Mouse (Mus musculus) left cerebral cortex, adult 9 months (tissue): ENCODE results near the gene Dgki.

Source experiments
- DNase-seq, 2 experiments: peaks; one replicate each; pipeline ENCODE4 v3.0.0; 2022; ENCODE audit warnings: low spot score in 2 of 2

The Dgki gene

DNA sequence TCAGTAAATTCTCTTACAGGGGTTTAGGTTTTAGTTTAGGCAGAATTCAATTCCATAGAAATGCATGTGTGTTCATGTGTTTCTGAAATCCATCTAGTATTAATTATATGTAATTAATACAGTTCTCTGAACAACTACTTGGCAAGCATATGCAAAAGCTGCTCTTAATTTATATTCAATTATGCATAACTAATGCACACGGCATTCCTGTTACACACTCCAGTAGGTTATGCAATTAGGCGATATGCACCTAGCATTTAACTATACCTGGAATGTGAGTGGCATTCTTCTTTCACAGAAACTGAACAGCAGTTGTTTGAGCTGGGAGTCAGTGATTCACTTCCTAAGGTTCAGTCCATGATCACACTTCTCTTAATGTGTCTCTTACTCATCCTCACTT is 370.2 kb downstream of the Dgki start:
- no peak for DNase-seq

DNA sequence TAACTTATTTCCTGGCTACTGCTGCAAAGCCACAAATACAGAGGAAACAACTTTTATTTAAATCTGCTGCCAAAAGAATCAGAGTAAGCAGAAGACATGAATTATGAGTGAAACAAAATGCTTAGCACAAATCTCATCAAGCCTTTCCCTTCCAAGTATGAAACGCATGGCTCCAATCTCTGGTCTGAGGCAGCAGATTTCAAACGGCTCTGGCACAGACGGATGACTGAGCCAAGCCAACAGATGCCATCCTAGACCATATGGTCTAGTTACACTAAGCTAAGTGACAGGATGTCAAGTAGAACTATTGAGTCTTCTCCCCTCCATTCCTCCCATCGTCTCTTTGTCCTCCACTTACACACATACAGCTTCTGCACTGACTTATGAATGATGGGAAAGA is 373.5 kb downstream of the Dgki start:
- no peak for DNase-seq

DNA sequence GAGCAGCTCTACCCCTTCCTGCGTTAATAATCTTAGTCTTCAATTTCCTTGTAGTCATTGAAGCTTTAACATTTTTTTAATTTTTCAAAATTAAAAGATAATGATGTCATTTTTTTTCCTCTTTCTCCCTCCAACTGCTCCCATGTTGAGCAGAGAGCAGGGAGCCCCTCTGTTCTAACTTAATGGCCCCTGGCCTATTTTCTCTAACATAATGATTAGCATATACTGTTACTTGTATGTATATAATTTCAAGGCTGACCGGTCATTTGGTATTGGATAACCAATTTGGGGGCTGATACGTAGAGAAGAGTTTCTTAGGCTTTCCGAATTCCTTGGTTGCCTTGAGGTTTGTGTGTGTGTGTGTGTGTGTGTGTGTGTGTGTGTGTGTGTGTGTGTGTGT is 378.0 kb downstream of the Dgki start:
- DNase-seq = no peak

DNA sequence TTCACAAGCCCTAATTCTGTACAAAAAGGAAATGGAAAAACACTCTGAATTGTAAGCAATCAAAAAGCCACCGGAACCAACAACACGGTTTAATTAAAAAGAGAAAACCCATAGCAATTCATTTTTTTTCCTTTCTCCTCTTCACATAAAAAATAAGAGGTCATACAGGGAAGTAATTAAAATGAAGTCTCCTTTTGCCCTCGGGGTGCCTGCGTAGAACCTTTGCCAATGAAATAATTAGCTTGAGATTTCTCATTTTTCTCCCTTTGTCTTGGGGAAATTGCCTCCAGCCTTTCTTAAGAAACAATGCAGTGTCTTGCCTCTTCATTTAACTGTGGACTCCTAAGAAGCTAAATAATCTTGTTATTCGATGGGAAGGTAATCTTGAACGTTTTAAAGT is 388.4 kb downstream of the Dgki start:
- no peak for DNase-seq

DNA sequence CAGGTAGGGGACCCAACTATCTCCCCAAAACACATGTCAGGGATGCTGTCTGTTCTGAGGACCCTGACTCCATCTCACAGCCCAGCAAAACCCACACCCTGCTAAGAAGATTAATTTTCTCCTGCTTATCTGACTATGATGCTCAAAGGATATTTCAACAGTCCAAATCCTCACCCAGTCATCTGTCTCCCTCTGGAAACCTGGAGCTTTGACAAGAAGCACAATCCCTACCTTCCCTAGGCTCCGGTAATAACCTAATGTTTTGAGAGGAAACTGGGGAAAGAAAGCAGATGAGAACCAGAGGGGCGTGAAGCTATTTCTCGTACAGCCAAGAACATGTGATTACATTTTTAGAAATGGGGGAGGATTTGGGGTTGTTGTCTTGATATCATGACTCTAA is 392.8 kb downstream of the Dgki start:
- DNase-seq = no peak

DNA sequence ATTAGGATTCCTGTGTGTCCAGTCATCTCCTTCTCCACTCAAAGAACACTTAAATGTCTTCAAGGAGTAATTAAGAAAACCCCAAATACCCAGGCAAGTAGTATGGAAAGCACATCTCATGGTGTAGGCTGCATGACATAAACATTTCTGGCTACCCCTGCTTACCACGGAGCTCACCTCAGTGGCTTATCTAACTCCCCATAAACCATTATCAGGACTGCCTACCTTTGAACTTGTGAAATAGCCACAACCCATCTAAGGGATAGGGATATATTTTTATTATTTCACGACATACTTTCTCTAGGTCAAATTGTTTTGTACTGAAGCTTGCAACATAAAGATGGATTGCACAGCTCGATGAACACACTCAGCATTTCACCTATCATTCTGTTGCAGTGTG is 394.0 kb downstream of the Dgki start:
- DNase-seq = no peak

DNA sequence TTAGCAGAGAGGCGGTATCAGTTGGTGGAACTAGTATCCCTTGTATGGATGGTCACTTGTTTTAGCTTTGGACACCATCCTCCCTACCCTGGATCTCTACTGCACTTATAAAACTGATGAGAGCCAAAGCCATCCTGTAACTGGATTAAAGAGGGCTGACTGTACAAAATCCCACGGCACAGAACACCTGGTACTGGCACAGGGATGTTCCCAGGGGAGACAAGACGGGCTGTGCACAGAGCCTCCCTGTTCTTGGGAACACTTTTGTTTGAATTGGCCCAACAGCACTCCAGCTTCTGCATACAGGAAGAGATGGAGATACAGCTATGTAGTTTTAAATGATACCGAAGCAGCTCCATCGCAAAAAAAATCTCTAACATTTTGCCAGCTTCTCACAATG is 395.1 kb downstream of the Dgki start:
- no peak for DNase-seq

DNA sequence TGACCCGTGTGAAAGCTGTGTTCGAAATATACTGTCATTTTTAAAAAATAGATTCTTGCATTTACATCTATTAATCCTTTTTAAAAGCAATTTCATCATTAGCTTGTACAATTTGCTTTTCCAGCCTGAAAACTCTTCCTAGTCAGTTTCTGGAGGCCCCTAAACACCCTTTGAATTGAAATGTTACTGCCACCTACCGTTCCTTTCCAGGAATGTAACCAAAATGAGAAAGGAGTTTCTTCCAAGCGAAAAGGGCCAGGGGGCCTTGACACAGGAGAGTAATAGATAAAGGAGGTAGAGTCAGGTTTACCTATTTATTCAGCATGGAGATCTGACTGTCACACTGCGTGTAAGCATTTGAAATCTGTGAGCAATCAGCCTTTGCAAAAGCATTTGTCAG is 396.2 kb downstream of the Dgki start:
- DNase-seq = peak in 1 of 2 experiments; percentile 77

DNA sequence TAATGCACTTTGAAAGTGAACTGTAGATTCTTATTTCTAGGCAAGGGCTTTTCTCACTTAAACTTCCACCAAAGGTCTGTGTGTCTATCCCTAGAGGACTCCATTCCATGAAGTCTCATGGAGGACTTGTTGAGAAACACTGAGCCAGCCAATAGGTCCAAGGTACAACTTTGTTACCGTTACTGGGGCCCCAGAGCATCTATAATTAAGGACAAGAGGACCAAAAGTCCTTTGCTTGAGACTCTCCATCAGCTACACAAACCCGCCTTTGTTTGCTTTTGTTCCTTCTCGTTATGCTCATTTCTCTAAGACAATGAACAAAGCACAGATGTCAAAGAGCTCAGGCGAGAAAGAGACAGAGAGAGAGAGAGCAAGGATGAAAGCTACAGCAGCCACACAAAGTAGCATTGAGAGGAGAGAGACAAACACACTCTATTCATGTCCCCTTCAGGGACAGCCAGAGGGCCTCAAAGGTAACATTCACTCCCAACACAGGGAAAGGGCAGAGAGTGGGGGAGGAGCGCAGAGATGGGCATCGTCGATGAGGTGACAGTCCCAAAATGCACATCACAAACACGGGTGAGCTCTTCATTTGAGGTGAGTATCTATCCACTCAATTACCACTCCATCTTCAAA is 396.7 kb downstream of the Dgki start:
- peak in 1 of 2 experiments; percentile 32 for DNase-seq

DNA sequence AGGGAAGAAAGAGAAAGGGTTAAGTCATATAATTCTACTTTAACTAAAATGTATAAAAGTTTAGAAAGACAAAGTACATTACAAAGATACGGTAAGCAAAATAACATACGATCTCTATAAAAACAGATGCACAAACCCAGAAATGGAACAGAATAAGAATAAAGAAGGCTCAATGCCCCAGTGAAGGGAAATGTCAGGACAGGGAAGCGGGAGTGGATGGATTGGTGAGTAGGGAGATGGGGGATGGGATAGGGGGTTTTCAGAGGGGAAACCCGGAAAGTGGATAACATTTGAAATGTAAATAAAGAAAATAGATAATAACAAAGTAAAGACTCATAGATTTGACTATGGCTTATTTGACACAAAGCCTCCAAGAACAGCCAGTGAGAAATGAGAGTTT is 400.1 kb downstream of the Dgki start:
- no peak for DNase-seq

DNA sequence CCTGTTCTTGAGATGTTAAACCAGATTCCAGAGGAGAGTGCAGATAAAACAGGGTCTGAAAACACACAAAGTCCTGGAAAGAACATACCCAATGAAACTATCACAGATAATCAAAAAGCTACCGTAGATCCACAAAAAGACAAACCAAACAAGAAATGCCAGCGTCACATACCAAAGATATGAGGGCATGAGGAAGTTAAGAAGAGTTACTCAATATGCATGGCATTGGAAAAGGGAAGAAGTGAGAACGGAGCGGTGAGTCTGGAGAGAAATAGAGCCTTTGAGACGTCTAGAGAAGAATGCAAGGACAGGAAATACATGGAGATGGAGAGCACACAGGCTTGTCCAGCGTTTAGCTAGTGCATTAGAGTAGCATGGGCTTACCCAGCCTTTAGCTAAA is 401.6 kb downstream of the Dgki start:
- DNase-seq = no peak

DNA sequence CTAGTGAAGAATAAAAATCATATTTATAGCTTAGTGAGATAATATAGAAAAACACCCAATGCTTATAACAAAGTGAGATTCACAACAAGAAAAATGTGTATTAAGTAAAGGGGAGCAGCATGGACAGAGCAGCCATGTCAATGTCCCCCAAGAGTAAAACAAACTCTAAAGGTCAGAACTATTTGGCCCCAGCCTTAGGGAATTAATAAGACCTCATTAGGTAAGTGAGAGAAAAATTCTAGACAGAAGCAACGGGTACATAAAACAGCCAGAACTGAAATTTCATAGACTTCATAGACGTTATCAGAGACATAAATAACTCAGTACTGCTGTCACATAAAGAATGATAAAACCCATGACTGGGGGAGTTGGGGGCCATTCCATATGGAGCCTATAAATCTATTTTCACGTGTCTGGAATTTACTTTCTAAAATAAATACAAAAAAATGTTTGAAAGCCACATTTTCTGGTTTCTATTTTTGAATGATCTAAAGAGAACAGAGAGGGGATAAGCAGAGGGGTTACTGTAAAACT is 402.3 kb downstream of the Dgki start:
- DNase-seq = no peak

DNA sequence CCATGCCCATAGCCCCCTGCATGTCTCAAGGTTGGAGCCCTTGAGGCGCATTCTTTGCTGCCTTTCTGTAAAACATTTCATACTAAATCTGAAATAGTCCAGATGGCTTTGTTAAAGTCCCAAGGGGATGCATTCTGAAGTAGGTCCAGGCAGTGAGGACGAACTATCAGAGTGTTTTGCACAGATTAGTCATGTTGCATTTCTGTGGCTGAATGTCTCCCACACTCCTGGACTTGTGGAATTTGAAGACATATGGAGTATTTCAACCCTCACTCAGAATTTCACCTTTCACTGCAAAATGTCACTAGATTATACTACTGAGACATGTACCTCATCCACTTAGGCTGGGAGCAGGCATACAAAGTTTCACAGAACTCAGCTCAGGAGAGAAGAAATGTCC is 403.3 kb downstream of the Dgki start:
- no peak for DNase-seq

DNA sequence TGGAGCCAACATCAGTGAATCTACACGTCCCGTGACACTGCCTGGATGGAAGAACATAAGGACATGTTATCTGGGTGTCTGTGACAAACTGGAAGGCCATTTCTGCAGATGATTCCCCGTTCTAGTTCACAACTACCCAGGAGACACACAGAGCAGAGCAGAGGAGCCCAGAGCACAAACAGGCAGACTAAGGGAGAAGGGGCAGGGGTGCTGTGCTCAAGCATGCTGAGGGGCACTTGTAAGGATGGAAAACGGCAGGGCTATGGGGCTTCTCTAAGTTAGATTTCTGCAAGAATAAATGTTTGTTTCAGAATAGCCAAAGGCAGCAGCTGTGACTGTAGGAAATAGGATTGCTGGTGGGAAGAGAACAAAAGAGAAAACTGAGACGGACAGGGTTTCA is 408.2 kb downstream of the Dgki start:
- DNase-seq = no peak

DNA sequence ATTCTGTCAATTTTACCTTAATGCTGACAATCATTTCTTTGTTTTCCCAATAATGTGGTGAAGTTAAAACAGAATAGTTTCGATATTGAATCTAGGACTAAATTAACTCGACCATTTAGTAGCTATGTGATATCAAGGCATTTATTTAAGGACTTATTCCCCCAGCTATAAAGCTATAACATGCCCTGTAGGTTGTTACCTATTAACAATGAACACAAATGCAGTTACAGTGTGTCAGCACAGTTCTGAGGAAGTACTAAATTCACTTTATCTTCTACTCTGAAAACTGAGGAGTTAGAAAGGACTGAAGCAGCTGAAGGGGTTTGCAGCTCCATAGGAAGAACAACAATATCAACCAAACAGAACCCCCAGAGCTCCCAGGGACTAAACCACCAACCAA is 409.2 kb downstream of the Dgki start:
- DNase-seq = no peak

DNA sequence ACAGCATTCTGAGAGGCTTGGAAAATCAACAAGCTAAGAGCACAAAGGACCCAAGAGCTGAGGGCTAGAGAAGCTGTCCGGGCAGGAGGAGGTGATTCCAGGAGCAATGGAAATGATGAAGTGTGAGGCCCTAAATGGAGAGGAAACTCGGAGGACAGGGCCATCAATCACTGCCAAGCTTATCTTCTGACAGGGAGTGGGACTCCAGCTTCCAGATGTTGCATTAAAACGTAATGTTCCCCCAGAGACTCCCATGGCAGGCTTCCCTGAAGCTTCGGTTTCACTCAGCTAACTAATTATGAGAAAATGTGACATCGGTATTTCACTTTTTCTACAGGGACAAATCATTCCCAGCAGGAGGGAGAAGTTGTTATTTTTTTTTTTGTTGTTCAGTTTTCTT is 409.7 kb downstream of the Dgki start:
- no peak for DNase-seq

DNA sequence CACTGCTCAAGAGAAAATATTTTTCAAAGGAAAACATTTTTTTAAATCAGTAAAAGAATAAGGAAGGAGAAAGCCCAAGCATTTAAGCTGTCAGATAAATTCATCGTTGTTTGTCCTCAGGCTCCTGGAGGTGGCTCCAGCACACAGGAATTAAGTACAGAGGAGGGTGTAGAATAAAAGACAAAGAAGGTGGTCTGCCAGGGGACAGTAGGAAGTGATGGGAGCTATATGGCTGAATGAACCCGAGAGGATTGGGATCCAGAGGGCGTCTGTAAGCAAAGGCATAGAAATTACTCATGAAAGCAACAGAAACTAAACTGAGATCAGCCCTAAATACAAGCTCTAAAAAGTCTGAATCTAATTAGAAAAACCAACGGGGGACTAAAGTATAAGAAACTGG is 418.7 kb downstream of the Dgki start:
- no peak for DNase-seq

DNA sequence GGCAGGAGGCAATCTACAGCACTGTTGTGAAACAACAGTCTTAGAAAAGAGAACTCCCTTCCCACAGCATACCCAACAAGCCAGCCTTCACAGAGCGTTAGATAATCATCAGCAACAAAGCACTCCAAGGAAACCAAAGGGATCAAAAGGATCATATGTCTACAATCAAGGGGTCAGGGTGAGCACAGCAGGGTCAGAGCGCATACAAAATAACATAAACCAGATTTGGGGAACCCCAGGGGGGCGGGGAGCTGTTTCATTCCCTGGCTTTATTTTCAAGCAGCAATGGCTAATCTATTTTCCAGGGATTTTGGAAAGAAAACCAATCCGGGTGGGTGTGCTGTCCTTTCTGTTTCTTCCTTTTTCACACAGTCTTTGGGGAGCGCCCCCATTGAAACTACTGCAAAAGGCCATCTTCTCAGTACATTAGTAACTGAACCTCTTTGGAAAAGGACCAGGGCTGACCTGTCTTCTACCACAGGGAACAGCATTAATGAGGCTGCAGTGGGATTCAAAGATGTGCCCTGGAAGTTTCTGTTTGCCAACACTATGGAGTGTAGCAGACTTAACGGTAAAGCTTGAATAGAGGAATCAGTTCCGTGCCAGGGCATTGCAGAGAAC is 419.2 kb downstream of the Dgki start:
- DNase-seq = no peak

DNA sequence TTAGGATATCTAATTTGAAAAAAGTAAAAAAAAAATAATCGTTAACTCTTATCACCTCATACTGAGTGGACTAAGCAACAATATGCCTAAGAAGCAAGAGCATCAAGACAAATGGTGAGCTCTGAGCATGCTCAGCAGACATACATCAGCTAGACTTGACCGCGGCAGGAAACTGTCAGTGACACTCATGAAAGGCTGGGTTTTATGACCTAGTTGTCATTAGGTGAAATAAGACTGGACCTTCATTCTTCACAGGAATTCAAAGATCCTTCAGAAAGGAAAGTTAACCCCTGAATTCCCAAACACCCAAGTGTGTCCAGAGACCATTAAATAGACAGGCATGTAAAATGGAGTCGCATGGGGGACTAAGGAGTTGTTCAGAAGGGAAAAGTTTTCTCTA is 422.6 kb downstream of the Dgki start:
- DNase-seq = no peak

DNA sequence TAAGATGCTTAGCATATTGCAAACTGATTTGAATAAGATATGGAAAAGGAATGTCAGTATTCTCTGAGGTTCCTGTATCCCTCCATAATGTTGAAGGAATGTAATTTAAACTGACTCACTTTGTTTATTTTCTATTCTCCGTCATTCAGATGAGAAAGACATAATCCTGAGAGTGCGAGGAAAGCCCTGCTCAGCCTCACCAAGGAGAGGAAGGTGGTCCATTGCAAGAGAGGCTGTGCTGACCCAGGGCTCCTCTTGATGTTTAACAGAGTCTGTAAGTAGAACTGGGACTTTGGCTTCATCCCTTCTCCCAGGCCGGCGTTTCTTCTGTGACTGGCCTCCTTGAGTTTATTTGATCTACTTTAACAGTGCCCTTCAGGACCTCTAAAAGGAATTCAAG is 423.6 kb downstream of the Dgki start:
- DNase-seq = no peak

DNA sequence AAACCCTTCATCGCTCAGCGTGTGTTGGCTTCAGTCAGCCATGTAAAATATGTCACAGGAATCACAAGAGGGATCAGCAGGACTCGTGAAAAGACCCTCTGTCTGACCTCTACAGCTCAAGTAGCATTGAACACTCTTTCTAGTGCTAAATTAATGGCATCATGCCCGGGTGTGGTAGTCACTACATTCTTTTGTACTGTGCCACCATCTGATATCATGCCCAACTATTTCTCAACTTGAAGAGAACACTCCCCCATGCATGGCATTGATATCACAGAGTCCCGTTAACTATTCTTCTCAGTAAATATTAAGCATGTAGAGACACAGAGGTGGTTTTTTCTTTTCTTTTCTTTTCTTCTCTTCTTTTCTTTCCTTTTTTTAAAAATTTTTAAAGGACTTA is 424.1 kb downstream of the Dgki start:
- no peak for DNase-seq

DNA sequence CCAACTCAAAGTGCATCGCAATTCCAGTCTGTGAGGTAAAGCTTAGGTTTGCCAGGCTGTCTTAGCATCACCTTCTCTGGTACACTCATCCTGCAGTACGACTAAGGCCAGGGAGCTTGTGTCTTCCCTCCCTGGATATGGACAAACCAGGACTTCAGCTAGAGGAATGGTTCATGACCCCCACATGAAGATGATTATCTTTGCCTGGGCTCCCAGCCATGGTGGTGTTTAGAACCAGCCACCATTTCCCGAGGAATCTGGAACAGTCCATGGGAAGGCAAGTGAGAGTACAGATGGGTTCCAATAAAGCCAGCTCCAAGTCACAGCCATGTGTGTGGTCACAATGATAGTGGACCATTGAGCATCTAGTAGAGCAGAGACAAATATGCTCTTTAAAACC is 427.1 kb downstream of the Dgki start:
- DNase-seq = no peak

DNA sequence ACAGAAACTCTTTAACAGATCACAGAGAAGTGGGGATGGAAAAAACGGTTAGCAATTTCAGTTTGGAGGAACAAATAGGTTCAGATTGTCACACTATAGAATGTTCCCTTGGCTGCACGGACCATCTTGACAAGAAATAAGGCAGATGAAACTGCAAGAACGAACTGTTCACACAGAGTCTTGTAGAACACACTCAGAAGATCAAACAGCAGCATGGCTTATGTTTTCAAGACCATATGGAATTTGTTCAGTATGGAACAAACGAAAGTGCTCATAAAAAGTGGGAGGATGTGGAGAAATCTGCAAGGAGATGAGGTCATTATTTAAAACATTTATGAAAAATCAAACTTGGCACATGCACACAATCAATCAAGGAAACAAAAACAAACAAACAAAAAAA is 431.8 kb downstream of the Dgki start:
- DNase-seq = no peak
